Mouse (Mus musculus): ENCODE results near the gene Etnk1. TPM values are rescaled to one million over a fixed set of nuclear protein-coding genes. Genes with fewer than 3 reads are reported as not detected.
"Not testable (repeated sequence)": the region's sequence is repeated elsewhere in the genome, so short reads cannot be mapped to it uniquely, and the experiment has no call there.

Etnk1 gene
- polyA plus RNA-seq, 2 experiments from 2014 or later: 25.9 to 33.6 TPM

- ATAC-seq: not testable (repeated sequence)
Observed at GRCm38 (mm10) chr6:143151081-143151995, 15.7 kb upstream of the Etnk1 start.

GRCm38 (mm10) chr6:143152321-143152827, 14.6 kb upstream of the Etnk1 start:
- ATAC-seq: no peak

- ATAC-seq: no peak
Observed at GRCm38 (mm10) chr6:143153160-143153559, 13.9 kb upstream of the Etnk1 start.

GRCm38 (mm10) chr6:143153751-143154494, 13.1 kb upstream of the Etnk1 start:
- no peak for ATAC-seq

GRCm38 (mm10) chr6:143154885-143155284, 12.1 kb upstream of the Etnk1 start:
- no peak for ATAC-seq

GRCm38 (mm10) chr6:143155996-143156395, 11.0 kb upstream of the Etnk1 start:
- no peak for ATAC-seq

GRCm38 (mm10) chr6:143156684-143157083, 10.3 kb upstream of the Etnk1 start:
- ATAC-seq: no peak

- no peak for ATAC-seq
Observed at GRCm38 (mm10) chr6:143157401-143157800, 9.6 kb upstream of the Etnk1 start.

GRCm38 (mm10) chr6:143160572-143161231, 6.3 kb upstream of the Etnk1 start:
- ATAC-seq: no peak

GRCm38 (mm10) chr6:143162161-143162877, 4.7 kb upstream of the Etnk1 start:
- no peak for ATAC-seq

GRCm38 (mm10) chr6:143163956-143164905, 2.8 kb upstream of the Etnk1 start:
- ATAC-seq: no peak

GRCm38 (mm10) chr6:143164906-143165255, 2.1 kb upstream of the Etnk1 start:
- ATAC-seq: no peak

GRCm38 (mm10) chr6:143165404-143166257, 1.4 kb upstream of the Etnk1 start:
- no peak for ATAC-seq

- ATAC-seq: no peak
Observed at GRCm38 (mm10) chr6:143167409-143167919, 443 bp downstream of the Etnk1 start.

GRCm38 (mm10) chr6:143167981-143168674, 1.1 kb downstream of the Etnk1 start:
- ATAC-seq: no peak

GRCm38 (mm10) chr6:143169385-143169784, 2.4 kb downstream of the Etnk1 start:
- ATAC-seq: no peak

- peak; percentile 7 for ATAC-seq
Observed at GRCm38 (mm10) chr6:143170166-143170960, 3.3 kb downstream of the Etnk1 start.

- no peak for ATAC-seq
Observed at GRCm38 (mm10) chr6:143171066-143171465, 4.0 kb downstream of the Etnk1 start.
